Mouse (Mus musculus) retina, embryonic 14.5 days (tissue): ENCODE data around the gene Adamts7.
A peak's percentile ranks its signal among the peaks of the same experiment; 100 is the strongest.

Source experiments
- DNase-seq: peaks from one replicate; pipeline ENCODE4 v3.0.0-alpha.2; 2015; ENCODE audit warnings: low spot score

The Adamts7 gene

DNA sequence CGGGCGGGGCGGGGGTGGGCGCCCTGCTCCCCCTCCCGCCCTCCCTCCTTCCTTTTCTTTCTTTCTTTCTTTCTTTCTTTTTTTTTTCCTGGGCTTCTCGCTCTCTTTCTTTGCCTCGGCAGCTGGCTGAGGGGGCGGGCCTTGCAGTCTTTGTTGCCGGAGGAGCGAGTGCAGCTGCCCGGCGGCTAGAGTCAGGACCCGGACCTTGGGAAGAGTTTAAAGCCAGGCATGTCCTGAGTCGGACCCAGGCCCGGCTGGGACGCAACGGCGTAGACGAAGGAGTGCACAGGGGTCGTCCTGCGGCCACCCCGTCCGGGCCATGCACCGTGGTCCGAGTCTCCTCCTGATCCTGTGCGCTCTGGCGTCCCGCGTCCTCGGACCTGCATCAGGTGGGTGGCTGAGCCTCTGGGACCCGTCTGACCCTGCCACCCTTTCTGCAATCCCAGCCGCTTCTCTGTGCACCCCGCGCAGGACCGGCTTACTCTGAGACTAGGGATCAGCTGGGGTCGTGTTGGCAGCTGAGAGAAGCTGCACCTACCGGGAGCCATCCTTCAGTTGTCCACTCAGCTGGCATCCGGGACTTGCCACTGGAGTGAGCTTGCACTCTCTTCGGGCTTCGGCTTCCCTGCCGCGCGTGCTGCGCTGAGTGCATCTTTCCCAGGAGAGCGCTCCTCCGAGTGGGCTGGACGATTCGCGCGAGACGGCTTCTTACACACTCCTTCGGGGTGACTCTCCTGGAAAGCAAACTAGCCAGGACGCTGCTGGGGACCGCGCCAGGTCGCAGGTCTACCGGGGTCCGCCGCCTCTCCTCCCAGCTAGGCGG, at the start of gene Adamts7:
Adamts7 (plus strand) TSS at position 144 of the 823 bp plus-strand sequence.
- peak; percentile 71 for DNase-seq

DNA sequence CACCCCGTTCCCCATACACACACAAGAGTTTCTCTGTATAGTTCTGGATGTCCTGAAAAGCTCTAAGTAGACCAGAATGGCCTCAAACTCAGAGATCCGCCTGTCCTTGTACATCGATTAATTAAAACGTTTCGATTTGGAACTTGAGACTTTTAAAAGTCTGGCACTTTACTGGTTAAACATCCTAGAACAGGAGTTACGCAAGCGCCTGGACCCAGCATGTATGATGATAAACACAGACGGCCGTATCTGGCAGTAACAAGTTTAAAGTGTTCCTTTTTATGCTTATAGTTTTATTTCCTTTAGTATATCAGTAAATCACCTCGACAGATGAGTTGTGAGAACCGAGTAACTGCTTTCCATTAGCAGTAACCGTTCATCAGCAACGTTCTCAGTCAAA, 49.7 kb upstream of the Adamts7 start:
- no peak for DNase-seq

DNA sequence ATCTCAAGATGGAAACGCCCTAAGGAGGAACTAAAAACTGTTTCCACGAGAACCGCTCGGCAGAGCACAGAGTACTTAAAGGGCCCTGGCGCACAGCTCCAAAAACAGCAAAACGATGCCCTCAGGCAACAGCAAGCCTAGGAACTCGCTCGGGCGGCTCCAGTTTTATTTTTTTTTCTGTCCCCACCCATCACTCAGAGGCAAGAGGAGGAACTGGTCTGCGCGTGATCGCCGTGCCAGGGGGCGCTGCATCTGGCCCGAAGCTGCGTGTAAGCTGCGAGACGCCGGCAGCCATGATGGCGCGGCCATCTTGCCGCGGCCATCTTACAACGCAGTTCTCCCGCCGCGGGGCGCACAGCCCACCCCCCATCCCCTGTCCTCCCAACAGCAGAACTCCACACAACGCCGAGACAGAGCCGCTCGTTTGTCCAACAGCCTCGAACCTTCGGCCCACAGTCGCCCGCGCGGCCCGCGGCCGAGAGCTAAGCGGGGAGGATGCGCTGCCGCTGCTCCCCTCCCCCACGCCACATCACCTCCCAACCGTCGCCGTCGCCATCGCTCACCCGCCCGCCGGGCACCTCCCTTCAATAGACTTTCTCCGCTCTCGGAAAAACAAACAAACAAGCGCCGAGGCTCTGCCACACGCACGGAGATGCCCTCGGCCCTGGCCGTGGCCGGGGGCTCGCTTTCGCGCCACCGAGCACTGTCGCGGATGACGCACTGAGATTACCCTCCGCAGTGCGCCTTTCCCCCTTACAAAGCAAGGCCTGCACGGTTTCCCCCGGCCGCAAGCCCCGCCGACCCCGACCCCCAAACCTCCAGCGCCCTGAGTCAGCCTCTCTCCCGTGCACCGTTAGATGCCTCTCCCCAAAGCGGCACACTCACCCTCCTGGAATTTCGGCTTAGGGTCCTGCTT, 49.0 kb upstream of the Adamts7 start:
- DNase-seq = peak; percentile 87

DNA sequence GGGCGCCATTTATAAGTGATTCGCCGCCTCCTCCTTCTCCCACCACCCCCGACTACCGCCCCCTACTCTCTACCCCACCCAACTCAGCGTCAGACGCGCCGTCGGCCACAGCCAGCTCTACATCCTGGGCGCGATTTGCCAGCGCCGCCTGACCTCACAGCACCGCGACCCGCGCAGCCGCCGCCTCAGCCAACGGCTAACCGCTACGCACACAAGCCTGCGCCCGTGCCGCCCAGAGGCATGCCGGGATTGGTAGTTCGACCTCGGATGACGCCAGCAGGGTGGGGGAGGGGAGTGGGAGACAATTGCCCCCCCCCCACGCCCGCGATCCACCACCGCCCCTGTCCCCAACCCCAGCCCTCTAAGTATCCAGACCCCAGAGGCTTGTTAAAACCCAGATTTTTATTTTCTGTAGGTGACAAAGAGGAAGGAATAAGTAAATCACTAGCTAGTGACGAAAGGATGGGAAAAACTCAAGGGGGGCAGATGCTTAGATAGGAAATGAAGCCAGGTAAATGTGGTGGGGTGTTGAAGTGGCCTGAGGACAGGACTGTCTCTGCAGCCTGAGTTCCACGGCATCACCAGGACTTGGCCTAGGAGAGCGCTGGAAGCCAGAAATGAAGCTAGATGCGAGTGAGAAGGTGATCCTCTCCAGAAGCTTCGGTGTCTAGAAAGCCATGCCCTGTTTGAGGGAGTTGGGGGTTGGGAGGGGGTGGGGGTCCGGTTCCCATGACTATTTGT, 48.1 kb upstream of the Adamts7 start, which contains the start of gene Morf4l1:
Morf4l1 (minus strand) TSS at position 208 of the 741 bp plus-strand sequence.
- DNase-seq = peak; percentile 97

DNA sequence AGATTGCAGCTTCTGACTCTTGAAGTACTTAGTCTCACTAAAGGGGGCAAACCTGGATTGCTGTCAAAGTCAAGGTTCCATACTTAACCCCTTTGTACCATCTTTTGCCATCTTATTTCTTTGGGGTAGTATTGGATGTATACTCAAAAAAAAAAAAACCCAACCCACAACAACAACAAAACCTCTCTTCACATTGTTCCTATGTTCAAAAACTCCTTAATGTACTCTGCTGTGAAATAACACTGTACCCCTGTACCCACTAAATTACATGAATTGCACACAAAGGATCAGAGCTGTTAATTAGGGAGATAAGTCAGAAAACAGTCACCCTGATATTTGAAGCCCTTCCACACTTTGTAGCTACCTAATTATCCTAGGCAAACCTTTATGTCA, 47.6 kb upstream of the Adamts7 start:
- no peak for DNase-seq

DNA sequence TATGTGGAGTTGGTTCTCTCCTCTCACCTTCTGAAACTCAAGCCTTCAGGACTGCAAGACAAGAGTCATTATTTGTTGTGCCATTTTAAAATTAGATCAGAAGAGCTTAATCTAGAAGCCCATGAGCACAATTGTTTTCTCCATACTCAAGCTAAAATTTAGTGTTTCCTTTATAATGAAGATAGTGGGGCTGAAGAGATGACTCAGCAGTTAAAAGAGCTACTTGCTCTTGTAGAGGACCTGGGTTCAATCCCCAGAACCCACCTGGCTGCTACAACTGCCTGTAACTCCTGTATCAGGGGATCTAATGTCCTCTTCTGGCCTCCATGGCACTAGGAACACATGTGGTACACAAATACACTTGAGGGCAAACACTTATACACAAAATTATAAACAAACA, 45.6 kb upstream of the Adamts7 start:
- DNase-seq = no peak

DNA sequence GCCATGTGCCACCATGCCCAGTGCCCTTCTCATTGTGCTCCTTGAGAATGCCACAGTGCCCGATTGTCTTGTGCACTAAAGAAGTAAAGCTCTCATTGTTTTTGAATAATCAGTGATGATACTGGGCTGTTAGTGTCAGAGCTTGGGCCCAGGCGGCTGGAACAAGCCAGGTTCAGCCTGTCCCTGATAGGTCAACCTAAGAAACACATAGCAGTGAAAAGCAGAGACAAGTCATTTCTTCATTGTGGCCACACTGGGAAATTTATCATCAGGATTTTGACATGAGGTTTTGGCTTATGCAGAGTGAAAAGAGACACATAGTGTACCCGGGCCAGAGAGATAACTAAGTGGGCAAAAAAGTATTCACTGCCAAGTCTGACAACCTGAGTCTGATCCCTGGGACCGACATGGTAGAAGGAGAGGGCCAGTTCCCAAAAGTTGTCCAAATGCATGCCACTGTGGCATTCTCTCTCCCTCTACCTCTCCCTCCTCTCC, 40.6 kb upstream of the Adamts7 start:
- no peak for DNase-seq

DNA sequence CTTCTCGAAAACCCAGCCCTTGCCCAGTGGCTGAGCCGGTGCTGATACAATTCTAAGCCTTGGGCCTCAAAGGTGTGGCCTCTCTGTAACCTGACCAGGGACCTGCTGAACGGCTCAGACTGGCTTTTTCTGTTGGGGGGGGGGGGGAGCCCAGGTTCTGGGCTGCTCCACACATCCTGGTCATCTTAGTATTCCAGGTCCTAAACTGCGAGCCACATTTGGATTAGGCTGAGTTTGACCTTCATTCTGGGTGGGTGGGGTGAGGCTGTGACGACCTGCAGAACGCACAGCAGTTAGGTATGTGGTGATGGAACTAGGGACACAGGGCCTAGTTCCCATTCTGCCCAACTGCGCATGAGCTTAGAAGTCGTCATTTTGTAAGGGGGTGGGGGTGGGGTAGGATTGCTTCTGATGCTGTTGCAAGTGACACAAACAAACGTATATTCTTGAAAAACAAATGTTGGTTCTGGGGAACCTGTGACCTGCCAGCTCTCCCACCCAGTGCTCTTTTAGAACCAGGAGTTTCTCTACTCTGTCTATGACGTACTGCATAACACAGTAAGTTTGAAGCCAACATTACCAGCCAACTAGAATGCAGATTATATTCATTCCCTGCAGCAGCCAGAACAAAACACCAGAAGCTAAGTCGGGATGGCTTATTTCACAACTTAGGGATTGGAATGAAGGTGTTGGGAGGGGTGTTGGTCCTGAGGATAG, 38.6 kb upstream of the Adamts7 start:
- no peak for DNase-seq

DNA sequence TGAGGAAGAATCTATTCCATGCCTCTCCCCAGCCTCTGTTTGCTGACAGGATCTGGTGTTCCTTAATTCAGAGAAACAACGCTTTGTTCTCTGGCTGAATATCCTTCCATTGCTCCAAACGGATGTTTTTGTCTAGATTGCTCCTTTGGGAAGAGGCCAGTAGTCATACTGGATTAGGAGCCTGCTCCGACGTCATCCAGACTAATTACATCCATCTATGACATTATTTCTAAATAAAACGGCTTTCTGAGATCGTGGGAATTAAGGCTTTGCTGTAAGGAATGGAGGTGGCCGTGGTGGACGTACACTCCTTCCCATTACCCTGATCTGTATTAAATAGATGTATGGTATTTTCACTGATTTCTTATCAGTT, 38.0 kb upstream of the Adamts7 start:
- DNase-seq = no peak

DNA sequence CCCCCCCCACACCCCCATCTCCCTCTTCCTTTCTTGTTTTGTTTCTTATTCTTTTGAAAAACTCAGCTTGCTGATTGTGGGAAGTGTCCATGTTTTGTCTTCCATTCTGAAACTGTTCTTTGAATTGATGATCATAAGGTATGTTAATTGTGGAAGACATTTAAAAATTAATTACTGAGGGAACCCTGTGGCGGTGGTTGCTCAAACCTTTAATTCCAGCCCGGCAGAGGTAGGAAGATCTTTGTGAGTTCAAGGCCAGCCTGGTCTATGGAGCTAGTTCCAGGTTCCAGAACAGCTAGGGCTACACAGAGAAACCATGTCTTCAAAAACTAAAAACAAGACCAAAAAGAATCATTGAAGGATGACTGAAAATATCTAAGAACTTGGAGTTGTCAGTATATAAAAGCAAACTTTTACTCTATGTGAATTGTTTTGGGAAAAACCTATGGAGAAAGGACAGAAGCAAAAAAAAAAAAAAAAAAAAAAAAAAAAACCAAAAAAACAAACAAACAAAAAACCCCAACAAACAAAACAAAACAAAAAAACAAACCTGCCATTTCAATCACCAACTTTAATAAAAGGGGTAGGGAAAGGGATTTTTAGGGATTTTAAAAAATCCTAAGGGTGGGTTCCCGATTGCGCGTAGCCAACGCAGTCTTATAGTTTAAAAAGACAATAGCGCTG, 37.3 kb upstream of the Adamts7 start:
- DNase-seq = peak; percentile 61

DNA sequence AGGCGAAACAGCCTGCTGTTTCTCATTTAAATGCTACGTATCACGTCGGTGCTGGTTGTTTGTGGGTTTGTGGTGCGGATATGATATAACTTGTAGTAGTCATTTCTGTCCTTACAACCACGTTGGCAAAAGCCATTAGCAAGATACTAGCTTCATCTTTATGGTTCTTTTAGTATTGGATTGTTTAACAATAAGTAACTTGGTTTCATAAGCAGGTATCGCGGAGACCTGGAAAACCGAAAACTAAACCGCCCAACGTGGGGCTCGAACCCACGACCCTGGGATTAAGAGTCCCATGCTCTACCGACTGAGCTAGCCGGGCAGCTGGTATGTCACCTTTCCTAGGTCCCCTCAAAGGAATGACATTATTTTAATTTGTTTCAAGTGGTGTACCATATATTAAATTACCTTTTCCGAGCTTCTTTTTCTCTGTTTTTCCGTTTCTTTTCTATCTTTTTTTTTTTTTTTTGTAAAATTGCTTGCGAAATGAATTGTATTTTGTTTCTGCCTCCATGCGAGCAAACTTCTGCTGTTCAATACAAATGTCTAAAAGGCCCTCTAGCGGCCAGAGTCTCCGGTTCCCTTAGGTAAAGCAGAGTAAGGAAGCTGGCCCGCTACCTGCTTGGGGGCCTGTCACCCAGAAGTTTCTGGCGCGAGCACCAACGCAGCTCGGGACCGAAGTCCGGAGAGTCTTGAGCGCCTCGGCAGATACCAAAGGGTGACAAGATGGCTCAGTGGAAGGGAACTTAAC, 36.4 kb upstream of the Adamts7 start:
- DNase-seq = peak; percentile 81

DNA sequence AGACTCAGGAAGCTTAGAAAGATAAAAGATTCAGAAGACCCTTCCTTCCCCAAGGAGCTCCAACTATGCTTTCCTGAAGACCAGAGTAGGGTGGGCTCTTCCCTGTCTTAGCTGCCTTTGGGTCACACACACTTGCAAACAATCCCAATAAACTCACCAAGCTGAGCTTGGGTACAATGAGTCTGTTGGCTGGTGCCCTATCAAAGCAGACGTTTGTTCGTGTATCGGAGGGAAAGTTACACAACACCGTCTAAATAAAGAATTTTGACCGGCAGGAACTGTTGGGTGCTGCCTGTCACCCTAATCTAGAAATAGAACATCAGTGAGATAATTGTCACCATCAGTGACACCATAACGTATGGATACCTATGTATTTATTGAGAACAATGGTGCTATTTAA, 35.7 kb upstream of the Adamts7 start:
- DNase-seq = no peak

DNA sequence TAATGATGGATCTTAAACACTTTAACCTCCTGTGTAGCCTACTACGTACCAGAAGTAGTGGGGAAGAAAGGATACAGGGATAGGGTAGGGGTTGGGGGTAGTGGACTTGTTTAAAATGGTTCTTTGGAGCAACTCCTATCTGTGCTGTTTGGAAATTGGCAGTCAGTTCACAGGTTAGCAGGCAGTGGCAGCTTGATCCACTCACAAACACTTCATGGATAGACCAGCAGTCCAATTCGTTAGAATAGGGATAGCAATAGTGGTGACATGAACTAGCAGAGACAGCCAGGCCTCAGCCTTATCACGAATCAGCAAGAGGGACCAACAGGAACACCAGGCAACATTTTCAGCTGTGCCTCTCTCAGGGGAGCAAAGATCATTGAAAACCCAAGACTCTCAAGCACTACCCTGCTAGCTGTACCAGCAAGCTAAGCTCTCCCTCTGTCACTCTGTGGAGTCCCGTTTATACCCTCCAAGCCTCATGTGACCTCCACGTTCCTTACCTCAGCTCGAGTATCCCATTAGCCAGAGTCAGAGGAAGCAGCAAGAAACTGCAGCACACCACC, 34.1 kb upstream of the Adamts7 start:
- no peak for DNase-seq

DNA sequence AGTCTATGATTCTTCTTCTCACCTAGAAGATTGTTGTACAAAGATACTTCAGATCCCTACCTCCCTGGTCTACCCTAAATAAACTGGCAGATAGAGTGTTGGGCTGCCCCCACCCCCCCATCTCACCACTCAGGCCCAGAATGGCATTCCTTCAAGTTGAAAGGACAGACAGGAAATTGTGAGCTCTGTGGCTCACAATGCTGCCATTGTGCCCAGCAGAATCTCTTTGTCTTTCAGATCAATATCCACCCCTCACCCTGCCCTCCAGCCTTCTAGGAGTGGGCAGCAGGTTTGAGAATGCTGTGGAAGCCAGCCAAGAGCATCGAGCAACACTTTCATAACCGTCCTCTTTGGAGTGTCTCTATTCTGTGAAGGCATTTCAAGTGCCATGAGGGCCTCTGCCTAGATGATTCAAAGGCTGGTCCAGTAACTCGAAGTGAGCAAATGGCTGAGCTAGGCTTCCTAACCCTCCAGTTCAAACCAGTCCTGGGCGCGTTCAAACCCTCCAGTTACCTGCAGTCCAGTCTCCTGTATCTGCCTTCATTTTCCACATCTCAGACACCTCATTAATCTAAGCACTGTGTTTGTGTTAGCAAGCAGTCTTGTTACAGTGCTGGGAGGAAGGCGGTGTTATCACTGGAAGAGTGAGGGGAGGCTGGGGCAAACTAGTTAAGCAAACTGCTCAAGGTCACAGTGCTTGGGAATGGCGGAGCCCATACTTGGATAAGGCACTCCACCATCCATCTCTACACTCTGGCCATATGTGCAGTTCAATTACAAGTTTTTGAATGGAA, 29.1 kb upstream of the Adamts7 start:
- DNase-seq = no peak

DNA sequence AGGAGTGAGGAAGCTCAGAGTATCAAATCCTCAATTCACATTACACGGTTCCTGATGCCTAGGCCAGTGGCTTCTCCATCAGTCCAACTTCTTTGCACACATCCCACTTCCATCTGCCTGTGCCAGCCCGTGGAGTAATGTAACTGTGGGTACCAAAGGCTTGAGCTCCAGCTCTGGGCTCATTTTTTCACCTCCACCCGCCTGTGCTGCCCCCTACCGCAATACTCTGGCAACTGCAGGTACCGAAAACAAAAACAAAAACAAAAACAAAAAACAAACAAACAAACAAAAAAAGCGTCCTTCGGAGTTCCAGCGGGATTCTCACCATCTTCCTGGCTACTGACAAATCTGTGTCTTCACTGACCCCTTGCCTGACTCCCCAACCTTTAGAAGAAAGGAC, 27.4 kb upstream of the Adamts7 start:
- no peak for DNase-seq

DNA sequence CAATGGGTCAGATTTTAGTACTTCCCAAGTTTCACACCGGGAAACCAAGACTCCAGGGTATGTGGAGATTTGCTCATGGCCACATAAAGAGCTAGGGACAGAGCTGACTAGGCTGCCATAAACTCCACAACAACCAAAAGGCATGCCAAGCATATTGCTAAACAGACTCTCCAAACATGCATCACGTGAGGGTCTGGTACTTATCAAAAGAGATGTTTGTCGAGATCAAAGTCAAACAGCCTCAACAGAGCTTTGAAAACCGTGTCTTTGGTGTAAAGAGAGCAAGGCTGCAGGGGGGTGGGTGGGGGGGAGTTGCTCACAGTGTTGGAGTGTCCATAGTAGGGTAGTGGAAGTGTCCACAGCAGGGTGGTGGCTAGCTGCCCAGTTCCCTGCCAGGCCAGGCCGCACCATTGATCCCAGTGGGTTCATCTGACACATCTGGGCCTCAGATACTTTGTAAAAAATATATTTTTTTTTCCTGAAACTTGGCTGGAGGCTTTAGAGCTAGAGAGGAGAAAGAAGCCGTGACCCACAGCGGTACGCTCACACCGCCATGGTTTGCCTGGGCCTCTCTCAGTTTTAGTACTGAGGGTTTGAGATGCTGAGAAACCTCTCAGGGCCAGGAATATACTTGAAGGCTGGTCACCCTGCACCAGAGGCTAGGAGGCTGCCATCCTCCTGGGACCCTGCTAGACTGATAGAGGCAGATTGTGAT, 26.7 kb upstream of the Adamts7 start:
- no peak for DNase-seq

DNA sequence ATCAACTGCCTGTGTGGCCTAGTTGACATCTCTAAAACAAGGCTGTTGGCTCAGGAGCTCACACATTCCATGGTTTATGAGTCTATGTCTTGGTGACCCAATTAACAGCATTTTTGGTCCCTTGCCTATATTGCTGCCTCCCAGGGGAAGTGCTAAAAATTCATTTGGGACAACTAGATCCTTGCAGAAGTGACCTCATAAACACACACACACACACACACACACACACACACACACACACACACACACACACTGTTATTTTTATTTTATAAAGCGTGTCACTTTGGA, 26.2 kb upstream of the Adamts7 start:
- DNase-seq = no peak

DNA sequence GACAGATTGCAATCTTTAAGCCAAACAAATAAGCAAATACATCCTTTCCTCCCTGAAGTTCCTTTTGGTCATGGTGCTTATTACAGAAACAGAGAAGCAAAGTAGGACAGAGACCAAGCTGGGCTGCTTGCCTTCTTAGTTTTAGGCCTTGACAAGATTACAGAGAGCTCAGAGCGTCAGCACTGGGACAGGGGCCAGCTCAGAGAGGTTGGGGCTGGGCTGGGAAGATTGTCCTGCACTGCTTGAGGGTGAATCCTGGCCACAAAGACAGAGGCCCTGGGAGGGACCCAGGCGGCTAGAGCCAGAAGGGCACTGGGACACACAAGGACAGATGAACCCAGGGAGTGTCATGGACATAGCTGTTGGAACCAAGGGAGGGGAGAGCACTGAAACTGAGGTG, 17.1 kb upstream of the Adamts7 start:
- DNase-seq = no peak

DNA sequence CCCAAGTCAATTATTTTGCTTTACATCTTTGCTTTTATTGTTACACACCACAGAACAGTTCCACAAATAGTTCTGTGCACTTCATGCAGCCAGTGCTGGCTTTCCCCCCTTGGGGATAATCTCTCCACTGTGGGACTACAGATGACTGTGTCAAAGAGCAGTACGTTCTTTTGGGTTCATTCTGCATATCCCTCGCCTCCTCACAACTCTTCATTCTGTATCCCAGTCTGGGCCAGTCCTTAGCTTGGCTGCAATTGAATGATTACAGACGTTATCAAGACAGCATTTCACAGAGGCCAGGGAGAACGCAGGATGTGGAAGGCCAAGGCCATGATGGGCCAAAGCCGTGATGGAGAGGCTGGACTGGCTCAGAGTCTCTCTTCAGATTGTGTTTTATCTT, 16.0 kb upstream of the Adamts7 start:
- no peak for DNase-seq
